Mouse (Mus musculus): ENCODE data around the gene Cacnb4. TPM values are rescaled to one million over a fixed set of nuclear protein-coding genes. Genes with fewer than 3 reads are reported as not detected.
A peak's percentile ranks its signal among the peaks of the same experiment; 100 is the strongest.

Gene Cacnb4
- polyA plus RNA-seq (2016; fragmentation: Nextera tagmentation; extraction: Ambion mirVana), result 0.50 and 0.52 TPM in 2 replicates

DNA sequence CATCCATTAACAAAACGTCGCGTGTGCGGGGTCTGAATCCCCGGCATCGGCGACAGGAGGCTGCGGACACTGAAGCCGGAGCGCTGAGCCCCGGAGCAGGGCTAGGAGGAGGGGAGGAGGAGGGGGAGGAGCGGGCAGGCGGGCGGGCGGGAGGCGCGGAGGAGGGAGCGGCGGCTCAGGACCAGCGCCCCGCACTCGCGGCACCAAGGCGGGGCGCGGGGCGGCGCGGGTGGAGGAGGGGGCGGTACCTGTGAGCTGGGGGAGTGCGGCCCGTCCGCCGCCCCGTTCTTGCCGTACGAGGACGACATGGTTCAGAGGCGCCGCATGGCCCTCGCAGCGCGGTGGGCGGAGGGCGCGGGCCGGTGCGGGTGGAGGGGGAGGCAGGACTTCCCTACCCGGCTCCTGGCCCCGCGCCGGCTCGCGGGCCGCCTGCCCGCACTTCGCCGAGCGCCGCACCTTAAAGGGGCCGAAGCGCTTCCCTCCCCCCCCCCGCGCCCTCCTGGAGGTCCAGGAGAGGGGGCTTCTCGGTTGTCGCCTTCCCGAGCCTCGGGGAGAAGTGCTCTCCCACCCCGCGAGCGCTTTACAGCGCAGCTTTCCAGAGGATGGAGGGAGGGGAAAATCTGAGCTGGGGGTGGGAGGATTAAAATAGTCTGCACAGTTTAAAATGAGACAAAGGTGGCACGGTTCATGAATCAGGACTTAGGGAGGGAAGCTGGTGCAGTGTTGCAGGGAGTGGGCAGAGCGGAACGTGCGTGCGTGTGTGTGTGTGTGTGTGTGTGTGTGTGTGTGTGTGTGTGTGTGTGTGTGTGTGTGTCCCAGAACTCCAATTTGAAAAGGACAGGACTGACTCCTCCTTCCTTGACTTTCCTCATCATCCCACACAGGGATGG is at the start of gene Cacnb4:
Gene Cacnb4, minus strand, starts transcription at position 809 of the 890 bp plus-strand sequence.
- H3K27ac ChIP-seq (replicated peaks), result peak within 1 kb of the TSS; percentile 84
- under 1% methylated on average over 77 of the region's 77 CpGs for WGBS
- peaks cover 74% of the 10 kb centered on the region for H3K27me3 ChIP-seq (replicated peaks; ENCODE audit: low read depth, poor library complexity, severe bottlenecking)
- H3K9me3 ChIP-seq, result no peaks in the 10 kb centered on the region
- H3K4me3 ChIP-seq, result peak within 1 kb of the TSS; percentile 71
- H3K36me3 ChIP-seq (replicated peaks), result no peaks in the 10 kb centered on the region
- peak; percentile 78 for DNase-seq (ENCODE audit: low spot score)
- peaks cover 23% of the 10 kb centered on the region for H3K4me1 ChIP-seq

DNA sequence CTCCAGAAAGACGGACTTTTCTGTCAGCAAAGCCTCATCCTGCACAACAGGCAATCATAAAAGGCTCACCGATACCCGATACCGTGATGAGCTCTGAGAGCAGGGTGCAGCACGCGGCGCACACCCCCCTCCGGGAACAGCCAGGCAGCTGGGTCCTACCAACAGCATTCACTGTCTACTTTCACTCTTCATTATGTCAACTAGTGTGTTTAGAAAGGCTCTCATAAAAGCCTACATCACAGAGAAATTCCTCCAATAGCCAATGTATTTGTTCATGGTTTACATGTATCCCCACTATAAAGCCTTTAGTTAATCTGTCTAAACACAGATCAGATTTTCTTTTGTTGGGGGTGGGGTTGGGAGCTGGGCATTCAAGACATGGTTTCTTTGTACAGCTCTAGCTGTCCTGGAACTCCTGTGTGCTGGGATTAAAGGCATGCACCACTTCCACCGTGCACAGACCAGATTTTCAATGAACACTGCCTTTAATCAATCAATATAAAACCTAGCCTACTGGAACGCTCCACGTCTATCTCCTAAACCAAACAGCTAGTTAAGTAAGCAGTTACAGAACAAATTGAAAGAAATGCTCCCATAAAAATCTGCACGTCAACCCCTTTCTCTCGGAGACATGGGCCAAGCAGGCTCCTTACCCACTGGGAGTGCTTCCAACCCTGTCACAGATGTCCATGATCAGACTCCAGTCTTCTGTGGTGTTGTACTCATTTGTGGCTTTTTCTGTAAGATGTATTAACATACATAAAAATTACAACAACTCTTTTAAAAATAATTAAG is 43.8 kb upstream of the Cacnb4 start:
- Histone ChIP-seq H3K27me3 (replicated peaks; ENCODE audit: low read depth, poor library complexity, severe bottlenecking) (no peaks in the 10 kb centered on the region), H3K36me3 (replicated peaks) (peaks cover 2% of the 10 kb centered on the region; the same call in 1 of the 2 replicates), H3K27ac (replicated peaks) (no peak overlapping the region), H3K4me1 (peaks cover 7% of the 10 kb centered on the region), H3K9me3 (no peaks in the 10 kb centered on the region), H3K4me3 (no peak overlapping the region)
- DNase-seq (ENCODE audit: low spot score), result peak; percentile 48
- WGBS, result 52% methylated on average over 13 of the region's 13 CpGs

DNA sequence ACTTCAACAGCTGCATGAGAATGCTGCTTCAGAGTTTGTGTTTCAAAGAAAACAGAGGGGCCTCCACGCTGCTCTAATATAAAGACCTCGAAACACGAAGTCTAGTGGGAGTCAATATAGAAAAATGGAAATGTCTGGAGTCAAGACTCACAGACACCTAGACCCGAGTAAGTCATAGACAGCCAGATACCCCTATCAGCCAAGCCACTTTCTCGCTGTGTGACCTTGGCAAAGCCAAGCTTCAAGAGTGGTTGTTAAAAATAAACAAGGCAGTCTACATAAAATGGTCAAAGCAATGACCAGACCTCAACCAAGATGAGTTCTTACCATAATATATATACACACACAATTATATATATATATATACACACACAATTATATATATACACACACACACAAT is 40.4 kb upstream of the Cacnb4 start:
- H3K4me3 ChIP-seq, result no peak overlapping the region
- H3K9me3 ChIP-seq, result no peaks in the 10 kb centered on the region
- no peaks in the 10 kb centered on the region for H3K27me3 ChIP-seq (replicated peaks; ENCODE audit: low read depth, poor library complexity, severe bottlenecking)
- WGBS, result 92% methylated on average over 5 of the region's 5 CpGs
- no peak overlapping the region for H3K27ac ChIP-seq (replicated peaks)
- H3K36me3 ChIP-seq (replicated peaks), result peaks cover 27% of the 10 kb centered on the region
- DNase-seq (ENCODE audit: low spot score), result no peak
- peaks cover 7% of the 10 kb centered on the region for H3K4me1 ChIP-seq

DNA sequence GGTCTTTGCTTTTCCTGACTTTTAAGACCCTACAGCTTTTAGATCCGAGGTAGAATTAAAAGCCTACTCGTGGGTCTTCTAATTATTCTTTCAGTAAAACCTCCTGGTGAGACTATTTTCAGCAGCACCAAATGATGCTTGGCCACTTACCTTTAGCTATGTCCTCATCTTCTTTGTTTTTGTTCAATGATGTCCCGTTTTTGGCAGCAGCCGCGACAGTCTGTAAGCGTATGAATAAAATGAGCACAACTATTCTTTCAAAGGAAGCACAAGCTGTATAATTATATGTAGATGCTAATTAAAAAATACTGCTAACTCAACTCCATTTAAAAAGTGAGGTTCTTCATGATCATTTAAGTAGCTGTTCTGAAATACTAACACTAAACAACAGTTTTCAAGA is 38.9 kb upstream of the Cacnb4 start:
- no peaks in the 10 kb centered on the region for H3K27me3 ChIP-seq (replicated peaks; ENCODE audit: low read depth, poor library complexity, severe bottlenecking)
- 90% methylated on average over 6 of the region's 6 CpGs for WGBS
- H3K36me3 ChIP-seq (replicated peaks), result peaks cover 28% of the 10 kb centered on the region
- no peak for DNase-seq (ENCODE audit: low spot score)
- H3K4me3 ChIP-seq, result no peak overlapping the region
- H3K9me3 ChIP-seq, result no peaks in the 10 kb centered on the region
- no peak overlapping the region for H3K27ac ChIP-seq (replicated peaks)
- peaks cover 5% of the 10 kb centered on the region for H3K4me1 ChIP-seq

DNA sequence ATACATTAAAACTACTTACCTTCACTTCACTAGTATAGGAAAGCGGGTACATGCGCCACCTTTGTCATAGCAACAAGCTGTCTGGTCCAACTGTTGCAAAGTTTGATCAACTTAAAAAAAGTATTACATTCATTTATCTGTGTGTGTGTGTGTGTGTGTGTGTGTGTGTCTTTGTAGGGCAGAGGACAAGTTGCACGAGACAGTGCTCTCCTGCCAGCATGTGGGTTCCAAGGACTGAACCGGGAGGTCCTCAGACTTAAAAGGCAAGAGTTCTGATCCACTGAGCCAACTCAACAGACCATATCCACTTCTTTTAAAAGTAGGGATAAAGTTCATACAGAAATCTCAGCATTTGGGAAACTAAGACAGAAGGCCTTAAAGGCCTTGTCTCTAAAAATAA is 37.5 kb upstream of the Cacnb4 start:
- WGBS, result 94% methylated on average over 4 of the region's 4 CpGs
- Histone ChIP-seq H3K9me3 (no peaks in the 10 kb centered on the region), H3K27ac (replicated peaks) (no peak overlapping the region), H3K4me1 (no peaks in the 10 kb centered on the region), H3K27me3 (replicated peaks; ENCODE audit: low read depth, poor library complexity, severe bottlenecking) (no peaks in the 10 kb centered on the region), H3K4me3 (no peak overlapping the region), H3K36me3 (replicated peaks) (peaks cover 43% of the 10 kb centered on the region)
- no peak for DNase-seq (ENCODE audit: low spot score)

DNA sequence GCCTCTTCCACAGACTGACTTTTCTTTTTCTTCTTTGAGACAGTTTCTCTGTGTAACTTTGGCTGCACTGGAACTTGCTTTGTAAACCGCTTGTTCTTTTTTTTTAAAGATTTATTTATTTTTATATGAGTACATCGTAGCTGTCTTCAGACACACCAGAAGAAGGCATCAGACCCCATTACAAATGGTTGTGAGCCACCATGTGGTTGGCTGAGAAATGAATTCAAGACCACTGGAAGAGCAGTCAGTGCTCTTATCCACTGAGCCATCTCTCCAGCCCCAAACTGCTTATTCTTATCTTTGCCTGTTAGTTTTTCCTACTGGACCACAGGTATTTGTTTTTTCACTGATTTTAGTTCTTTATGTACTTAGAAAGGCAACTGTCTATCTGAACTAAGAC is 34.2 kb upstream of the Cacnb4 start:
- 98% methylated on average over 2 of the region's 2 CpGs for WGBS
- H3K36me3 ChIP-seq (replicated peaks), result peaks cover 56% of the 10 kb centered on the region

DNA sequence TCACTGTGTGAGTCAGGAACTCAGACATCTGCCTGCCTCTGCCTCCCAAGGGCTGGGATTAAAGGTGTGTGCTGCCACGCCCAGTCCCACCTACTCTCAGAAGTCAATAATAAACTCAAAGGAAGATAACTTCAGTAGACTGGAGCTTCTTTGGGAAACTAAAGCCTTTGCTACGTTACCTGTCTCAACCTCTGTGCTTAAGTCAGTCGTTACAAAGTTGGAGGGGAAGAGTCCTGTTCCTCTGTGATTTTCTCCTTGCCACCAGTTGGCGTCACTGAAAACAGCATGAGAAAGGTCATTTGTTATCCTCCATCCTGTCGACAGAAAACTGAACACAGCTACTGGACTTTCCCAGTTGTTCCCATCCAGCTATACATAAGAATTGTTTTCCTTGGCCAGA is 32.8 kb upstream of the Cacnb4 start:
- Histone ChIP-seq H3K27ac (replicated peaks) (no peak overlapping the region), H3K9me3 (no peaks in the 10 kb centered on the region), H3K4me3 (no peak overlapping the region), H3K27me3 (replicated peaks; ENCODE audit: low read depth, poor library complexity, severe bottlenecking) (no peaks in the 10 kb centered on the region), H3K36me3 (replicated peaks) (peaks cover 49% of the 10 kb centered on the region), H3K4me1 (no peaks in the 10 kb centered on the region)
- 91% methylated on average over 5 of the region's 5 CpGs for WGBS
- DNase-seq (ENCODE audit: low spot score), result no peak

More for the DNA sequence above, 34.2 kb upstream of the Cacnb4 start:
- no peak overlapping the region for H3K4me3 ChIP-seq
- H3K4me1 ChIP-seq, result no peaks in the 10 kb centered on the region
- H3K27me3 ChIP-seq (replicated peaks; ENCODE audit: low read depth, poor library complexity, severe bottlenecking), result no peaks in the 10 kb centered on the region
- H3K9me3 ChIP-seq, result no peaks in the 10 kb centered on the region
- no peak overlapping the region for H3K27ac ChIP-seq (replicated peaks)
- no peak for DNase-seq (ENCODE audit: low spot score)

DNA sequence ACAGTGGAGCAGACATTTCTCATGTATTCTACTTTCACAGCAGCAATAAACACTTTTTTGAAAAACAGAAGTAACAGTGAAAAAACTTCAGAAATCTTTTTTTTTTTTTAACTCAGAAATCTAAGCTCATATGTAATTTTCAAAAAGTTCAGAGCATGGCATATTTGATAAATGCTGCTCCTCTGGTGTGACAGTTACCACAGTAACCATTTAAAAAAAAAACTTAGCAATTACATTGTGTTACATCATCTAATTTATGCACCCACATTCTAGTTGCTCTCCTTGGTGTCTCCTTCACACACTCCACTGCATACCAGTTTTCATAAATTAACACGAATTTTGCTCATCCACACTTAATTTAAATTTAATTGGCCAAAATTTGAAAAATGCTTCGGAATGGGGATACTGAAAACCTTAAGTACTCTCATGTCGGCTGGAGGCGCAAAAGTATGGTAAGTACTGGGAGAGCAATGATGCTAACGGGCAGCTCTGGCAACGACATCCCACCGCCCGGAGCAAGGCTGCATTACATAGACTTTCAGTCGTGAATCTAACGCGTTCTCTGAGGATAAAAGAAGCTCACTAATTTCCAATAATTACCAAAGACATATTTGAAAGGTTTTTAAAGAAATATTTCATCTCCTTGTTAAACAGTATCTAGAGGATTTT is 24.9 kb upstream of the Cacnb4 start:
- DNase-seq (ENCODE audit: low spot score), result no peak
- Histone ChIP-seq H3K9me3 (no peaks in the 10 kb centered on the region), H3K4me3 (no peak overlapping the region), H3K27me3 (replicated peaks; ENCODE audit: low read depth, poor library complexity, severe bottlenecking) (no peaks in the 10 kb centered on the region), H3K36me3 (replicated peaks) (peaks cover 33% of the 10 kb centered on the region), H3K4me1 (no peaks in the 10 kb centered on the region), H3K27ac (replicated peaks) (no peak overlapping the region)
- 91% methylated on average over 11 of the region's 11 CpGs for WGBS

DNA sequence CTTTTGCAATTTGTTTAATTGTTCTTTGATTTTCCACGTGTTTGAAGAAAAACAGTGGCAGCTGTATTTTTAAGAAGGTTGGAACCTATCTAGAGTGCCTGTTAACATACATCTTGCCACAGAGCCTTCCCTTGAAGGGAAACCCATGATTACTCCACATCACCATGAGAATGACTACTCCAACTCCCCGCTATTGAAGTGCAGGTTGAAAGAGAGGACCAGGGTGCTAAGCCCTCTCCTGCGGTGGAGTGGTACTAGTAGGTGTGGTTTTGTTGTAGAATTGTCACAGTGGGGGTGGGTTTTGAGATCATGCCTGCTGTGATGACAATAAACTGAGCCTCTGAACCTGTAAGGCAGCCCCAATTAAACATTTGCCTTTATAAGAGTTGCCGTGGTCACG is 23.7 kb upstream of the Cacnb4 start:
- H3K27me3 ChIP-seq (replicated peaks; ENCODE audit: low read depth, poor library complexity, severe bottlenecking), result no peaks in the 10 kb centered on the region
- H3K9me3 ChIP-seq, result no peaks in the 10 kb centered on the region
- H3K27ac ChIP-seq (replicated peaks), result no peak overlapping the region
- peaks cover 22% of the 10 kb centered on the region for H3K36me3 ChIP-seq (replicated peaks)
- H3K4me3 ChIP-seq, result no peak overlapping the region
- WGBS, result 64% methylated on average over 5 of the region's 5 CpGs
- DNase-seq (ENCODE audit: low spot score), result no peak
- H3K4me1 ChIP-seq, result no peaks in the 10 kb centered on the region

DNA sequence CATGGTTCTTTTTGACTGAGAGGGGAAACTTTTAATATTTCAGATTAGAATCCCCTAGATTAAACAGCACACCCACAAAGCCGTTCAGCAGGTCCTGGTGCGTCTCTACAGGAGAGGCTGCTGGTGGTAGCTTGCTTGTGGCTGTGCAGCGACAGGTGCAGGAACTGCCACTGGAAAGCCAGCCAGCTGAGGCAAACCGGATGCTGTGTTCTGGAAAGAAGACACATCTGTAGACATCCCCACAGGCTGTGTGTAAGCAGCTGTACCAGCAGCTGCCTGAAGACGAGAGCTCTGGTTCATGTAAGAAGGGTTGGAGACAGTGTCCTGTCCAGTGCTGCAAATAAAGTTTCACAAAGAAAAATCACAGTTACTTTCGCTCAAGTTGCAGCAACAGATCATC is 18.0 kb upstream of the Cacnb4 start:
- 87% methylated on average over 6 of the region's 6 CpGs for WGBS
- H3K36me3 ChIP-seq (replicated peaks), result peaks cover 9% of the 10 kb centered on the region
- no peak for DNase-seq (ENCODE audit: low spot score)
- no peaks in the 10 kb centered on the region for H3K9me3 ChIP-seq
- H3K4me1 ChIP-seq, result no peaks in the 10 kb centered on the region
- H3K27me3 ChIP-seq (replicated peaks; ENCODE audit: low read depth, poor library complexity, severe bottlenecking), result no peaks in the 10 kb centered on the region
- H3K4me3 ChIP-seq, result no peak overlapping the region
- no peak overlapping the region for H3K27ac ChIP-seq (replicated peaks)

DNA sequence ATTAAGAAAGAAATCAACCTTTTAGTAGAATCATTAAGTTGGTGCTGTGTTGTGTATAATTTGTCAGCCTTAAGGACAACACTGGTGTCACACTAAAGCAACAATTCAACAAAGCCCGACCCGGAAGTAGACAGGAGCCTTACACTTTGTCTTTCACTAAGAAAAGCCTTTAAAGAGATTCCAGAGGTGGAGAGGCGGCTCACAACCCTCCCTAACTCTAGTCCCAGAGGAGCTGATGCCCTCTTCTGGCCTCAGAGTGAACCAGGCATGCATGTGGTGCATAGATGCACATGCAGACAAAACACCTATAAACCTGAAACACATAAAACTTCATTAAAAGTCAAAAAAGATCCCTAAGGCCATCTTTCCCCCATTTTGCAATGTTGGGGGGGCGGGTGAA is 15.1 kb upstream of the Cacnb4 start:
- Histone ChIP-seq H3K27me3 (replicated peaks; ENCODE audit: low read depth, poor library complexity, severe bottlenecking) (no peaks in the 10 kb centered on the region), H3K4me1 (no peaks in the 10 kb centered on the region), H3K27ac (replicated peaks) (no peak overlapping the region), H3K36me3 (replicated peaks) (0 out of 2 replicates have a peak, but pooled peaks cover 5% of the 10 kb centered on the region), H3K4me3 (no peak overlapping the region), H3K9me3 (no peaks in the 10 kb centered on the region)
- 74% methylated on average over 4 of the region's 4 CpGs for WGBS
- DNase-seq (ENCODE audit: low spot score), result no peak

DNA sequence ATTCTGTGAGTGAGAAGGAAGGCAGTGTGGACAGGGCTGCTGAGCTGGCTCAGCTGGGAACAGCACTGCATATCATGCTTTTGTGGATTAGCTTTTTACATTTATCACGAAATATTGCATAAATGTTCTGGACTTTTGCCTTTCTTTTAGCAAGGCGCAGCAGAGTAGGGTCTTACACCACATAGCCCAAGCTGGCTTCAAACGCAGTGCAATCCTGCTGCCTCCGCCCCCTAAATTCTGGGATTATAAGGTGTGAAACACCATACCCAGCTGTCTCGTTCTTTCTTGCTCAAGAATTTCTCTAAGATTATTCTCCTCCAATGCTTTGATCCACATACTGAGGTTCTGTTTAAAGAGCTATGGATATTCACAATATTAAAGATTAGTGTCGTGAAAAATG is 10.0 kb upstream of the Cacnb4 start:
- no peaks in the 10 kb centered on the region for H3K36me3 ChIP-seq (replicated peaks)
- no peak for DNase-seq (ENCODE audit: low spot score)
- WGBS, result 85% methylated on average over 6 of the region's 6 CpGs

More for the DNA sequence above, 10.0 kb upstream of the Cacnb4 start:
- H3K4me1 ChIP-seq, result no peaks in the 10 kb centered on the region
- no peak overlapping the region for H3K4me3 ChIP-seq
- no peak overlapping the region for H3K27ac ChIP-seq (replicated peaks)
- no peaks in the 10 kb centered on the region for H3K9me3 ChIP-seq
- H3K27me3 ChIP-seq (replicated peaks; ENCODE audit: low read depth, poor library complexity, severe bottlenecking), result no peaks in the 10 kb centered on the region

All from embryonic facial prominence, embryonic 10.5 days (tissue).